Mouse (Mus musculus) megakaryocyte-erythroid progenitor cell, adult 5-6 weeks (primary cell): ENCODE data around the gene Car12. TPM values are rescaled to one million over a fixed set of nuclear protein-coding genes. Genes with fewer than 3 reads are reported as not detected.
A peak's percentile ranks its signal among the peaks of the same experiment; 100 is the strongest.

ENCODE experiments used
- ATAC-seq: replicated peaks from 2 replicates; pipeline ENCODE4 v1.8.0; 2016; ENCODE audit warnings: mild to moderate bottlenecking, inconsistent platforms; ENCODE audit not compliant: severe bottlenecking, poor library complexity, low FRiP score, low TSS enrichment
- total RNA-seq, 2 experiments: library from RNA; stranded (forward) in 1 of 2; stranded (reverse) in 1 of 2; fragments of 200-1000, 215-1000 nt in 1 of 2; fragments of >200 nt in 1 of 2; fragmentation: Nextera tagmentation in 1 of 2; gene quantifications; 2 replicates each; pipeline ENCODE4 v1.2.3; 2014 to 2017

Gene Car12
- total RNA-seq (2014; fragmentation: Nextera tagmentation) (not detected in 2 replicates), total RNA-seq (2017) (1.1 TPM in 1 of 2 replicates, not detected in the other)

GRCm38 (mm10) chr9:66713135-66714021 lies at the start of gene Car12:
Car12 (plus strand) TSS chr9:66713686.
- ATAC-seq = peak; percentile 67

DNA sequence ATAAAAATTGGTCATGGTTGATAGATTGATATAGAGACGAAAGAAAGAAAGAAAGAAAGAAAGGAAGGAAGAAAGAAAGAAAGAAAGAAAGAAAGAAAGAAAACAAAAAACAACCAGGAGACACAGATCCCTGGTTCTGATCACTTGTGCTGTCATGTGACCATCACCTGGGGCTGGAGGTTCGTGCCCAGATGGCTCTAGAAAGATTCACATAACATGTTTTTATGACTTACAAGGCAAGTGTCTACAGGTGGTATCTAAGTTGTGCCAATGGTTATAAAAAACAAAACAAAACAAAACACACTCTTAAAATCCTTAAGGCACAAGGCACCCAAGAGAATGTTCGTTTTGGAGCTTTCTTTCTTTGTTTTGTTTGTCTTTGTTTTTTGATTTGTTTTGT lies 49.7 kb upstream of the Car12 start:
- no peak for ATAC-seq

- ATAC-seq = no peak
Measured at GRCm38 (mm10) chr9:66664561-66664960, 48.9 kb upstream of the Car12 start.

GRCm38 (mm10) chr9:66666153-66666552 lies 47.3 kb upstream of the Car12 start:
- peak; percentile 92 for ATAC-seq

DNA sequence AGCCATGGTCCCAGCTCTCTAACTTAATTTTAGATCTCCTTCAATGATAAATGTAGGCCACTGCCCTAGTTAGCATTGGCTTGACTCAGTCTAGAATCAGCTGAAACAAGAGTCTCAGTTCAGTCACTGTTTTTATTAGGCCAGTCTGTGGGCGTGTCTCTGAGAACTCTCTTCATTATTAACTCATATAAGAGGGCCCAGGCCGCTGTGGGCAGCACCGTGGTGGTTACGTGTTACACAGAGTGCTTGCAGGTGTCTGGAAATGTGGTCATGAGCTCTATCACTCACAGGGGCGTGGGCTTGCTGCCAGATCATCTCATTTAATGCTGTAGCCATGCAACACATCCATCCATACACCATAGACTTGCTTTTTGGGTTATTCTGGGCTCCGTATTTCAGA lies 46.4 kb upstream of the Car12 start:
- 0 out of 2 replicates have a peak, but pooled peaks have one; percentile 38 for ATAC-seq

- ATAC-seq = no peak
Measured at GRCm38 (mm10) chr9:66667868-66668267, 45.6 kb upstream of the Car12 start.

- ATAC-seq = no peak
Measured at GRCm38 (mm10) chr9:66669561-66670078, 43.9 kb upstream of the Car12 start.

GRCm38 (mm10) chr9:66673771-66674170 lies 39.7 kb upstream of the Car12 start:
- no peak for ATAC-seq

- no peak for ATAC-seq
Measured at GRCm38 (mm10) chr9:66675566-66675965, 37.9 kb upstream of the Car12 start.

- ATAC-seq = no peak
Measured at GRCm38 (mm10) chr9:66680102-66680501, 33.4 kb upstream of the Car12 start.

- ATAC-seq = no peak
Measured at GRCm38 (mm10) chr9:66682822-66683221, 30.7 kb upstream of the Car12 start.

GRCm38 (mm10) chr9:66685730-66686129 lies 27.8 kb upstream of the Car12 start:
- no peak for ATAC-seq

GRCm38 (mm10) chr9:66687713-66688112 lies 25.8 kb upstream of the Car12 start:
- ATAC-seq = no peak

DNA sequence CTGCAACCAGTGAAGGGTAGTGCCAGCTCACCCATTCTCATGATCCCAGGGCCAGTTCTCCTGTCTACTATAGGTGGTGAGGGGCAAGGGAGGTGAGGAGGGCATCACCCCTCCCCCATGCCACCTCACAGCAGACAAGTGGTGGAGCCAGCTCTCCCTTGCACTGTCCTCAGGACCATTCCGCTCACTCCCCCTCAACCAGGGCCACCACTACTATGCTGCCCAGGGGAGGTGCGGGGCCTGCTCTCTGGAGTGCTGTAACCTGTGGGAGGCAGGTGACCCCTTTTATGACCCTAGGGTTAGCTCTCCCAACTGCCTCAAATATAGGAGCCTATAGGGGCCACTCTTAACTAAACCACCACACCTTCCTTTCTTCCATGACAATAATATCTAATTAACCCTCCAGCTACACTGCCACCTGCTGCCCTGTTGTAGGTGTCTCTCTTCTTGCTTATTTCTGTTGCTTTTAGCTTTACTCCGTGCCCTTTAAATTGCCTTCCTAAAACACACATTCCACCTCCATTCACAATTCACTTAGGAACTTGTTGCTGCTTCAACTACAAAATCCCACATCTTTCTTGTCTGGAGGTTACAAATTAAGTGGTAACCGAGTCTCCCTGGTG lies 21.7 kb upstream of the Car12 start:
- ATAC-seq = 0 out of 2 replicates have a peak, but pooled peaks have one; percentile 22

DNA sequence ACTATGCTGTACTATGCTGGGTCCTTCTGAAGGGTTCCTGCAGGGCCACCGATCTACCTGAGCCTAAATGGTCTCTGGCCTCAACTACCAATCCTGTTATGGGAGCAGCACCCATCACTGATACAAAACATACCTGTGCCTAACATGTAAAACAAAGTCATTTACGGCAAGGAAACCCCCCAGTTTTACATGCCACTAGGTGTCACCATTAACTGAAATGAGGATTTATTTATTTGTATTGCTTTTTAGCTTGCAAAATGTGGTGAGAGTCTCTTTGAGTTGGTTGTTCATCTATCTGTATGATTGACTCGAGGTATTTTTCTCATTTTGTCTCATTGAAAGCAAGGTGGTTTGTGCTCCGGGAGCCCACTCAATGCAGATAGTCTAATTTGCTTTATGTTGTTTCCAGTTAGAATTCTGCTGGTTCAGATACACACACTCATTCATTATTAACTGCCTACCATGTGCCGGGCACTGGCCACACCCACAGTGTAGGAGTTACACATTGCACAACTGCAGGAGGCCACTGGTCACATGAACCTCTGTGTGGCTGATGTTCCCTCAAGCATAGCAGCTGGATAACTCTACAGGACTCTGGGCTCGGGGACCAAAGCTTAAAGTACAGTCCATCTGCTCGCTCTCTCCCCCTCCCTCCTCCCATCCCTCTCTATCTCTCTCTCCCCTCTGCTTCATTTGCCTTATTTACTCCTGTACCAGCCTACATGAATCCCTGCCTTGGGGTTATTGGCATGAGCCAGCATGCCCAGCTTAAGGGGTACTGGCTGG lies 15.9 kb upstream of the Car12 start:
- no peak for ATAC-seq

- ATAC-seq = no peak
Measured at GRCm38 (mm10) chr9:66699748-66700147, 13.7 kb upstream of the Car12 start.

- no peak for ATAC-seq
Measured at GRCm38 (mm10) chr9:66703002-66703401, 10.5 kb upstream of the Car12 start.

DNA sequence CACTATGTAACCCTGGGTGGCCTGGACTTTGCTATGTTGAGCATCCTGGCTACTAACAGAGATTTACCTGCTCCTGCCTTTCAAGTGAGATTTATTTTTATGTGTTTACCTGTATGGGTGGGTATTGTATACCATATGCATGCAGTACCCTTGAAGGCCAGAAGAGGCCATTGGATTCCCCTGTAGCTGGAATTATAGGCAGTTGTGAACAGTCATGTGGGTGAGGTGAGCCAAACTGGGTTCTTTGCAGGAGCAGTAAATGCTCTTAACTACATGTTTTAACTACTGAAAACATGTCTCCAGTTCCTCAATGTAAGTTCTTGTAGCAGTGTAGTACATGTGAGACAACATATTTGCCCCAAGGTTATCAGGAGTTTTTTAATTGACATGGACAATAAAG lies 8.1 kb upstream of the Car12 start:
- ATAC-seq = peak; percentile 75

GRCm38 (mm10) chr9:66705766-66706165 lies 7.7 kb upstream of the Car12 start:
- peak; percentile 74 for ATAC-seq
